Mouse (Mus musculus) neural tube, embryonic 14.5 days (tissue): ENCODE data around the gene Wdr82. TPM values are rescaled to one million over a fixed set of nuclear protein-coding genes. Genes with fewer than 3 reads are reported as not detected.

Experiments
- ATAC-seq: fragments of 200-750 bp; cut with Nextera tagmentation; 2 replicates; pipeline ENCODE4 v1.8.0; 2017; ENCODE audit warnings: low read depth, mild to moderate bottlenecking, moderate TSS enrichment, moderate library complexity
- H3K27ac ChIP-seq: fragments of 300-500 bp; sonication (generic); 2 replicates; pipeline ENCODE4 v1.5.1; 2014; ENCODE audit warnings: low read depth, mild to moderate bottlenecking, control low read depth, low read length, moderate library complexity, mixed read lengths
- H3K27me3 ChIP-seq: fragments of 300-500 bp; sonication (generic); 2 replicates; pipeline ENCODE4 v1.6.1; 2014; ENCODE audit warnings: low read length; ENCODE audit not compliant: control insufficient read depth, insufficient read depth
- H3K36me3 ChIP-seq: fragments of 300-500 bp; sonication (generic); 2 replicates; pipeline ENCODE4 v1.6.1; 2014; ENCODE audit warnings: low read length, mixed read lengths; ENCODE audit not compliant: control insufficient read depth, insufficient read depth
- H3K4me1 ChIP-seq: fragments of 300-500 bp; sonication (generic); 2 replicates; pipeline ENCODE4 v1.6.1; 2014; ENCODE audit warnings: low read length; ENCODE audit not compliant: control insufficient read depth, insufficient read depth
- H3K4me2 ChIP-seq: fragments of 300-500 bp; sonication (generic); 2 replicates; pipeline ENCODE4 v1.6.1; 2014; ENCODE audit warnings: mild to moderate bottlenecking, low read depth, low read length, control low read depth
- H3K4me3 ChIP-seq: fragments of 300-500 bp; sonication (generic); 2 replicates; pipeline ENCODE4 v1.5.1; 2014; ENCODE audit warnings: low read depth, low read length, control low read depth, mixed read lengths
- H3K9ac ChIP-seq: fragments of 300-500 bp; sonication (generic); replicated peaks from 2 replicates; pipeline ENCODE4 v1.6.1; 2014; ENCODE audit warnings: low read depth, mild to moderate bottlenecking, control low read depth, low read length, mixed read lengths
- H3K9me3 ChIP-seq: fragments of 300-500 bp; sonication (generic); 2 replicates; pipeline ENCODE4 v1.6.1; 2016; ENCODE audit warnings: low read length; ENCODE audit not compliant: control insufficient read depth
- WGBS: fragments of 180-500 bp; shearing (Covaris S2); extraction: QIAGEN DNeasy Blood & Tissue Kit; methylation state at CpG from one replicate; pipeline ENCODE4 v1.1.7; 2014; 5-methylcytosine and 5-hydroxymethylcytosine counted together
- polyA plus RNA-seq: library from polyadenylated mRNA; unstranded; fragments of >200 nt; fragmentation: Nextera tagmentation; extraction: Ambion mirVana; gene quantifications from 2 replicates; pipeline ENCODE4 v1.2.1, GENCODE M21; 2014

Wdr82 gene
- polyA plus RNA-seq, 1 experiment from 2014 or later: 40.4 TPM

DNA sequence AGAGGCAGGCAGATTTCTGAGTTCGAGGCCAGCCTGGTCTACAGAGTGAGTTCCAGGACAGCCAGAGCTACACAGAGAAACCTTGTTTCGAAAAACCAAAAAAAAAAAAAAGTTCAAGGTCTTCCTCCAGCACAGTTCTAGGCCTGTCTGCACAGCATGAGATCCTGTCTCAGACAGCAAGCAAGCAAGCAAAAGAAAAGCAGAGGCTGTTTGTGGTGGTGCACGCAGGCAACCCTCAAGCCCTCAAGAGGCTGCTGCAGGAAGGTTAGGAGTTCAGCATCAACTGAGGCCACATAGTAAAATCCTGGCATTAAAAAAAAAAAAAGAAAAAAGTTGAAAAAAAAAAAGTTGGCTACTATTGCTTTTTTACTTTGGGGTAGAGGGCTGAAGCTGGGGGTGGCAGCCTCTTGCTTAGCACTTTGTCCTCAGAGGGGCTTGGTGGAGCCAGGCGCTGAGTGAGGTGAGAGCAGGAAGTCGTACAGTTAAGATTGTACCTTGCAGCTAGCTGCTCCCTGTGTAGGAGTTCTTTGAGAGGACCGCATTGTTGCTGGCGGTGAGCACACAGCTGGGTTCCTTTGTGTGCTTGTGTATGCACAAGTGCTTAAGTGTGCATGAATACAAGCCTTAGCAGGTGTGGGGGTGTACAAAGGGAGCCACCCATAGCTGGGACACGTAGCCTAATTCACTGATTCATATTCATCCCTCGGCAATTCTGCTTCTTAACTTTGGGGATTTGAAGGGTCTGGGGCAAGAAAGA is 40.3 kb downstream of the Wdr82 start:
- H3K27ac ChIP-seq: no peak overlapping the region
- H3K36me3 ChIP-seq: peaks cover 27% of the 10 kb centered on the region
- H3K4me2 ChIP-seq: peak overlapping the region; percentile 37; the same call in 1 of the 2 replicates
- no peak; the same call in 1 of the 2 replicates for ATAC-seq
- H3K9ac ChIP-seq: no peak overlapping the region
- H3K4me1 ChIP-seq: peaks cover 8% of the 10 kb centered on the region; the same call in 1 of the 2 replicates
- H3K27me3 ChIP-seq: no peaks in the 10 kb centered on the region
- 35% methylated on average over 9 of the region's 9 CpGs for WGBS
- no peaks in the 10 kb centered on the region for H3K9me3 ChIP-seq
- H3K4me3 ChIP-seq: no peak overlapping the region

DNA sequence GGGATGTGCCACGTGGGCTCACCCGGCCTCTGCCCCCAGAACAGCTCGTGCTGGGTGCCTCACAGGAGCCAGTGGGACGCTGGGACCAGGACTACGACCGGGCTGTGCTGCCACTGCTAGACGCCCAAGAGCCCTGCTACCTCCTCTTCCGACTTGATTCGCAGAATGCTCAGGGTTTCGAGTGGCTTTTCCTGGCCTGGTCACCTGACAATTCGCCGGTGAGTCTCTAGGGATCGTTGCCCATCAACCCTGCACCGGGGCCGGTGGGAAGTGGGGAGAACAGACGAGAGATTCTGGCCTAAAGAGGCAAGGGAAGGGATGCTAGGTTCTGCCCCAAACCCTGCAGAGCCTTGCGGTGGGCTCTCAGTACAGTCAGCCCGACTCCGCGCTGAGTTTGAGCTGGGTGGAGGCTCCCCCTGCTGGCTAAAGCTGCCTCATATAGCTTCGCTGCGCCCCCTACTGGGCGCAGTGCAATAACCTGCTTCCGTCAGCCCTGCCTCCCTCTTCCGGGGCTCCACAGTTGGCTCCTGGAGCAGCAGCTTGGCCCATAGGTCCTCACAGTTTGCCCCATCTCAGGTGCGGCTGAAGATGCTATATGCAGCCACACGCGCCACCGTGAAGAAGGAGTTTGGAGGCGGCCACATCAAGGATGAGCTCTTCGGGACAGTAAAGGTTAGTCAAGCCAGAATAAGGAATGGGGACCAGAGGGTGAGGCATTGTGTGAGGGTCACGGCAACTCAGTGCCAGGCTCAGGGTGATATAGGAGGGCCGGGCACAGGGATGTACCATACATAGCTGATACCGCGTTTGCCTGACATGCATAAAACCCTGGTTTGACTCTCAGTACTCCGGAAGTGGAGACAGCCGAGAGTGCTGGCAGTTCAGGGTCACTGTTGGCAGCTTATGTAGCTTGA is 41.2 kb downstream of the Wdr82 start:
- 19% methylated on average over 37 of the region's 37 CpGs for WGBS
- peaks cover 27% of the 10 kb centered on the region for H3K36me3 ChIP-seq
- no peaks in the 10 kb centered on the region for H3K27me3 ChIP-seq
- no peaks in the 10 kb centered on the region for H3K9me3 ChIP-seq
- peak; percentile 84 for ATAC-seq
- H3K27ac ChIP-seq: no peak overlapping the region
- H3K4me1 ChIP-seq: peaks cover 4% of the 10 kb centered on the region; the same call in 1 of the 2 replicates
- peak overlapping the region; percentile 25; the same call in 1 of the 2 replicates for H3K9ac ChIP-seq
- H3K4me2 ChIP-seq: peak overlapping the region; percentile 37
- peak overlapping the region; percentile 1; the same call in 1 of the 2 replicates for H3K4me3 ChIP-seq

DNA sequence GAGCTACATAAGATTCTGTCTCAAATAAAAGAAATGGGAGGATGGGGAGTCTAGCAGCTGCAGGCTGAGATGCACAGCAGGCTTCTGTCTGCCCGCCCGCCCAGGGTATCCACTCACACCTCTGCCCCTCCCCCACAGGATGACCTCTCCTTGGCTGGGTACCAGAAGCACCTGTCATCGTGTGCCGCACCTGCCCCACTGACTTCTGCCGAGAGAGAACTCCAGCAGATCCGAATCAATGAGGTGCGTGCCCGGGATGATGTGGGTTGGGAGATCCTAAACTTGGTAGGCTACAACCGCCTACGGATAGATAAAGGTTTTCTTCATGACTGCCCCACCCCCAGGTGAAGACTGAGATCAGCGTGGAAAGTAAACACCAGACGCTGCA is 41.9 kb downstream of the Wdr82 start:
- no peak overlapping the region for H3K27ac ChIP-seq
- no peak overlapping the region for H3K4me3 ChIP-seq
- WGBS: 87% methylated on average over 12 of the region's 12 CpGs
- H3K27me3 ChIP-seq: no peaks in the 10 kb centered on the region
- no peaks in the 10 kb centered on the region for H3K9me3 ChIP-seq
- no peak for ATAC-seq
- H3K4me2 ChIP-seq: no peak overlapping the region
- peaks cover 3% of the 10 kb centered on the region; the same call in 1 of the 2 replicates for H3K4me1 ChIP-seq
- H3K36me3 ChIP-seq: peaks cover 27% of the 10 kb centered on the region
- no peak overlapping the region for H3K9ac ChIP-seq

DNA sequence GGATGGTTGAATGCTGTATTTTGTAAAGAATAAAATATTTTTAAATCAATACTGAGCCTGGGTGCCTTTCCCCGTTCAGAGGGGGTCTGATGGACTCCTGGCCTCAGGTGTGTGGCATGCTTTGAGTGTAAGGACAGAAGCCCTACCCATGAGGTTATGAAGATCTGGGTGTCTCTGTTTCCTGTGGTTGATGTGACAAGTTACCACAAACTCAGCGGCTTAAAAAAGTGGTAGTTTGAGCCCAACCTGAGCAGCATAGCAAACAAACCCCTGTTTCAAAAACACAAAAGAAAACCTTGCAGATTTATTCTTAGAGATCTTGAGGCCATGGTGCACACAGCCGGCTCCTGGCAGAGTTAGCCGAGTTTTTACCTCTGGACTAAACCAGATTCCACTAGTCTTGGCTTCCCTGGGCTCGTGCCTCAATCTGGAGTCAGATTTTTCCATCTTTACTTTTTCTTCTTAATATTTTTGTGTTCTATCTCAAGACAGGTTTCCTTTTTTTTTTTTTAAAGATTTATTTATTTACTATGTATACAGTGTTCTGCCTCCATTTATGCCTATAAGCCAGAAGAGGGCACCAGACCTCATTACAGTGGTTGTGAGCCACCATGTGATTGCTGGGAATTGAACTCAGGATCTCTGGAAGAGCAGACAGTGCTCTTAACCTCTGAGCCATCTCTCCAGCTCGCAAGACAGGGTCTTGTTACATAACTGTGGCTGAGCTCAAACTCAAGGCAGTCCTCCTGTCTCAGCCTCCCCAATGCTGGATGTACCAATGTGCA is 44.8 kb downstream of the Wdr82 start:
- ATAC-seq: no peak
- Histone ChIP-seq H3K4me3 (no peak overlapping the region), H3K27ac (no peak overlapping the region), H3K4me1 (peaks cover 3% of the 10 kb centered on the region; the same call in 1 of the 2 replicates), H3K27me3 (no peaks in the 10 kb centered on the region), H3K36me3 (peaks cover 27% of the 10 kb centered on the region), H3K4me2 (no peak overlapping the region), H3K9me3 (no peaks in the 10 kb centered on the region), H3K9ac (no peak overlapping the region)
- 84% methylated on average over 6 of the region's 6 CpGs for WGBS

DNA sequence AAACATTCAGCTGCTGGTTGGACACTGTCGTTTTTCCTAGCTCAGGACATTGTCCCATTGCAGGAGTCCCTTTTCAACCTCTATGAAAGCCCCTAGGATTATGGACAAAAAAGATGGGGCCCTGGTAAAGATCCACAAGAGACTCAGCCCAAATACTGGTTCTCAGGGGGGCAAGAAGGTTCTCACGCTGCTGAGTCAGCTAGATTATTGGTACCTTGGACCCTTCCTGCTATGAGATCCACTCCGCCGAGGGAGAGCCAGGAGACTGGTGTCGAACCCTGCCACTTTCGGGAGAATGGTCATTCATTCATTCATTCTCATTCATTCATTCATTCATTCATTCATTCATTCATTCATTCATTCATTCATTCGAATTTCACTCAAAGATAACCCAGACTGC is 46.2 kb downstream of the Wdr82 start:
- Histone ChIP-seq H3K9ac (no peak overlapping the region), H3K4me2 (no peak overlapping the region), H3K4me1 (no peaks in the 10 kb centered on the region), H3K9me3 (no peaks in the 10 kb centered on the region), H3K4me3 (no peak overlapping the region), H3K27ac (no peak overlapping the region), H3K36me3 (peaks cover 27% of the 10 kb centered on the region), H3K27me3 (no peaks in the 10 kb centered on the region)
- no peak for ATAC-seq
- 89% methylated on average over 7 of the region's 7 CpGs for WGBS

DNA sequence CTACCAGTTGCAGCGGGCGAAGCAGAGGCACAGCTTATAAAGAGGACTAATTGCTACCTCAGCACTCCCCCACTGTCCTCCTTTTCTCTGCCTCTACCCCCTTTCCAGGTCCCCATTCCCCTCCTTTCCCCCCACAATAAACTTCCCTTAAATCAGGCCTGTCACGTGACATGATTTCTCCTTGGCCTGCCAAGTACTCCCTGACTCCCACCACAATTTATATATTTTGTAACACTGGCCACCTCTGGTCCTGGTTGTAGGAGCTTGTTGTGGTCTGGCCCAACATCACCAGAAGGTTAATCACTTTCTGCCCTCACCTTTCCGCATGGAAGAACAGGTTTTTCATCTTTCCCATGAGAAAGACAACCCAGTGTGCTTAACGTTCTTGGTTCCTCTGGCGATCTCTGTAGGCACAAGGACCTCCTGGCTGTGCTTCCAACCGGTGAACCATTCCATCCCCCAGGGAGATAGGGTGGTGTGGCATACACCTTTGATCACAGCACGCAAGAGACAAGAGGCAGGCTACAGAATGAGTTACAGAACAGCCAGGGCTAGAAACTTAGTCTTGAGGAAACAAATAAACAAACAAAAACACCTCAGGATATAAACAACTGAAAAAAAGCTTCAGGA is 50.3 kb downstream of the Wdr82 start:
- Histone ChIP-seq H3K9me3 (no peaks in the 10 kb centered on the region), H3K4me2 (no peak overlapping the region), H3K4me3 (no peak overlapping the region), H3K27me3 (no peaks in the 10 kb centered on the region), H3K4me1 (no peaks in the 10 kb centered on the region), H3K27ac (no peak overlapping the region), H3K36me3 (no peaks in the 10 kb centered on the region), H3K9ac (no peak overlapping the region)
- 75% methylated on average over 8 of the region's 8 CpGs for whole genome bisulfite sequencing
- no peak for ATAC-seq

DNA sequence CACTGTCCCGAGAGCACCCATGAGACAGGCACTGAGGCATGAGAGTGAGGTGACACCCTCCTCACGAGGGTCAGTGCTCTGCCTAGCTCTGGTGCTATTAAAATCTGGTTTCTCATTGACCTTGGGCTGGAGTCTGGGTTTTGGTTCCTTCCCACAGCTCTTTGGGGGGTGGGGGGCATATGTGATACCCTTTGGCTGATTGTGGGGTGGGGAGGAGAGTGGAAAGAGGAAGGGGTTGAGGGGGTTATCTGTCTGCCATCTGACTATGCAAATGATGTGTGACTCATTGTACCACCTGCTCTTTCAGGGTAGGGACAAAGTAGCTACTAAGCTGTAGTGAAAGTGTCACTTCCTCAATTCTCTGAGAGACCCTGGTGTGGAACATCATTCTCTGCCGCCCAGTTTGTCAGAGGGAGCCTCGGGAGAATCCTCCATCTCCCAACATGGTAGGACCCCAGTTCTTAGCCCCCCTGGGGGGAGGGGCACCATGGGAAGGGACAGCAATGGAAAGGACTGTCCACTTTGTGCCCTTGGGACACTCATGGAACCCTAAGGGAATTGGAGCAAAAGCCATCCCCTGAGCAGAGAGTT is 51.6 kb downstream of the Wdr82 start, which contains the start of gene Tlr9:
TSS of gene Tlr9 (plus strand) at position 338 of the 591 bp plus-strand sequence.
- H3K4me1 ChIP-seq: no peaks in the 10 kb centered on the region
- 78% methylated on average over 4 of the region's 4 CpGs for WGBS
- no peaks in the 10 kb centered on the region for H3K36me3 ChIP-seq
- ATAC-seq: no peak
- no peak within 1 kb of the TSS for H3K4me2 ChIP-seq
- H3K4me3 ChIP-seq: no peak within 1 kb of the TSS
- H3K9ac ChIP-seq: no peak within 1 kb of the TSS
- no peak within 1 kb of the TSS for H3K27ac ChIP-seq
- no peaks in the 10 kb centered on the region for H3K9me3 ChIP-seq
- no peaks in the 10 kb centered on the region for H3K27me3 ChIP-seq

DNA sequence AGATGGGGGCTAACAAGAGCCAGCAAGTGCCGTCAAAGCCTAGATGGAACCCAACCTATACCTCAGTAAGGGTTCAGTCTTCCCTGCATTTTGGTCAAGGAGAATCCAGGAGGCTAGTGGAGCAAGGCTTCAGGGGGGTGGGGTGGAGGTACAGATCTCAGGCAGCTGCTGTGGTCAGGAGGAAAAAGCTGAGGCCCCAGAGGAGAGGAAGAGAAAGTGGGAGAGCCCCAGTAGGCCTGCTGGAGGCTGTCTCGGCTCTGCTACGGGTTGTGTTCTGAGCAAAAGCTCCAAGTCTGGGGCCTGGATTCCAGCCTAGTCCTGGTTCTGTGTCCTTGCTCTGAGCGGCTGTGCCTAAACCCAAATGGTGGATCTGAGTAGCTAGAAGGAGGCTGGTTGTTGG is 52.3 kb downstream of the Wdr82 start:
- no peak overlapping the region for H3K9ac ChIP-seq
- no peak overlapping the region for H3K27ac ChIP-seq
- no peak for ATAC-seq
- H3K4me2 ChIP-seq: no peak overlapping the region
- H3K4me1 ChIP-seq: no peaks in the 10 kb centered on the region
- WGBS: 86% methylated on average over 4 of the region's 4 CpGs
- H3K36me3 ChIP-seq: no peaks in the 10 kb centered on the region
- H3K4me3 ChIP-seq: no peak overlapping the region
- H3K27me3 ChIP-seq: no peaks in the 10 kb centered on the region
- H3K9me3 ChIP-seq: no peaks in the 10 kb centered on the region
